Mouse (Mus musculus): ENCODE data around the gene Gnl1.

- no peak for TF ChIP-seq CTCF (IDR thresholded peaks at IDR 0.05; ENCODE audit: low read depth, low read length)
- no peak for TF ChIP-seq POLR2A (IDR thresholded peaks at IDR 0.05; ENCODE audit: borderline replicate concordance, low read depth, low read length)
Observed at GRCm38 (mm10) chr17:36017046-36017445, 37.4 kb downstream of the Gnl1 start.
